Mouse (Mus musculus): ENCODE measurements around the gene Phldb2. TPM values are rescaled to one million over a fixed set of nuclear protein-coding genes. Genes with fewer than 3 reads are reported as not detected.
A peak's percentile ranks its signal among the peaks of the same experiment; 100 is the strongest.

Gene Phldb2
- total RNA-seq, 2 experiments from 2014 or later: 34.3 to 46.2 TPM

DNA sequence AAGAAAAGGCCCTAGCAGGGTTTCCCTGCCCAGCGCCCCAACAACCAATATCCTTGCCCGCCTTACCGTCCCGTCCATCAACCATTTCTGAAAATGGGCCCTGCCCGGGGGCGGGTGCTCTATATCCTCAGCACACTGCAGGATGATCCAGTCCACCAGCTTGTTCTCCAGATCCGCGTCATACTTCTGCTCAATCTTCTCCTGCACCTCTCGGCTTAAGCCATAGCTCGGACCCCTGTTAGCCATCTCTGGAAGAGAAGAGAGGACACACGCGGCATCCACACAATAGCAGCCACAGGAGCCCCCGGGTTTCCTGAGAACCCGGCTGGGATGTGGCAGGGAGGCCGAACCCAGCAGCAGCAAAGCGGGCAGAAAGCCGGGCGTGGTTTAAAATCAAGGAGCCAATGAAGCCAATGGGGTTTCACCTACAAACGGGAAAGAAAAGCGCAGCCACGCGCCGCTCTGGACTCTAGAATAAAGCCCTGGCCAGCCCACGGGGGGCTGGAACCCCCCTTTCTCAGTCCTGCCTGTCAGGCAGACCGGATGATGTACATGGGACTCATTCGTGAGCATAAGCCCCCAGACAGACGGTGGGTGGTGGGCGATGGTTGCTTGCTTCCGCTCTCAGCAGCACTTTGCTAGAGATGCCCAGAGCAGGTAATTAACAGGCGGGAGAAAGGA lies 229.2 kb downstream of the Phldb2 start, which contains the start of gene Tagln3:
Gene Tagln3, minus strand, starts transcription at position 548 of the 681 bp plus-strand sequence.
- peak; percentile 49 for DNase-seq

DNA sequence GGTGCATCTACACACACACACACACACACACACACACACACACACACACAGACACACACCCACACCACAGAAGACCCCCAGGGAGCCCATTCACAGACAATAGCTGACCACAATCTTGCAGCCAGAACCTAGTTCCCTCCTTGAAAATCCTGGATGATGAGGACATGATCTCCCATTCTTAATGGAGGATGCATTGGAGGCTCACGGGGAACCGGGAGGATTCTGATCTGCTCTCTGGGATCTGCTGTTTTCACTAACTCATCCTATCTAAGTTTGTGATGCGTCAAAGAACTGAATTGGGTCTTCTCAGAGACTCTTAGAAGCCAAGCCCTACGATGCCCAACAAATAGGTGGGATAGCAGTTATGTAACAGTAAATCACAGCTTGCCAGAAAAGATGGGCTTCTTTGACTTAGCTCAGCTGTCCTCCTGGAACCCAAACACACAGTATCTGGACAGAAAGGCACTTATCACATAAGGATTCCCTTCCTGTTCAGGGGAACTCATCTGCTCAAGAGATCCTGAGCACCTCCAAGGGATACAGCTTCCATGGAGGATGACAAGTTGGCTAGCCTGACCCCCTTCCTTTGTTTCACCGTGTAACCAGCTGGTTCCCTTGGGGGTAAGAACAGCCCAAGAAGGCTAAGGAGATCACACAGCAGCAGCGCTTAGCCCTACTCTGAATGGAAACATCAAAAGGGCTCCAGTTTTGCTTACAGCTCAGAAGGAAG lies 230.1 kb downstream of the Phldb2 start:
- DNase-seq: no peak

DNA sequence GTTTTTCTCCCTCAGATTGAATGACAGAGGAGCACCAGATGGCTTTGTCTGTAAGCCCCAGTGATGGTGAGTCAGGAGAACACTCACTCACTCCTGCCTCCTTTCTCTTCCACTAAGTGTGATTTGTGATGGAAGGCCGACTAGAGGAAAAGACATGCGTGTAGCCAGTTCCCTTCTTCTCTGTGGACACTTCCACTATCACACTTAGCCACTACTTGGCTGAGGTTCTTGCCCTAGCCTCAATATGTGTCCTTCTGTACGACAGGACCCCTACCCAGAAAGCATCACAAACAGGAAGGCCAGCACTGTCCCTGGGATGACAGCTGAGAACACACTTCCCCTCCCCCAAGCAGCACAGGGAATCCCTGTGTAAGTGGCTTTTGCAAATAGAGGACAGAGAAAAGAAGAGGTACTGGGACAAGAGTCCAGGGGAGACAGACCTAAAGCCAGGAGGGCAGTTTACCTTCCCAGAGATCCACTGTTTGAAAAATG lies 230.9 kb downstream of the Phldb2 start:
- DNase-seq: no peak

DNA sequence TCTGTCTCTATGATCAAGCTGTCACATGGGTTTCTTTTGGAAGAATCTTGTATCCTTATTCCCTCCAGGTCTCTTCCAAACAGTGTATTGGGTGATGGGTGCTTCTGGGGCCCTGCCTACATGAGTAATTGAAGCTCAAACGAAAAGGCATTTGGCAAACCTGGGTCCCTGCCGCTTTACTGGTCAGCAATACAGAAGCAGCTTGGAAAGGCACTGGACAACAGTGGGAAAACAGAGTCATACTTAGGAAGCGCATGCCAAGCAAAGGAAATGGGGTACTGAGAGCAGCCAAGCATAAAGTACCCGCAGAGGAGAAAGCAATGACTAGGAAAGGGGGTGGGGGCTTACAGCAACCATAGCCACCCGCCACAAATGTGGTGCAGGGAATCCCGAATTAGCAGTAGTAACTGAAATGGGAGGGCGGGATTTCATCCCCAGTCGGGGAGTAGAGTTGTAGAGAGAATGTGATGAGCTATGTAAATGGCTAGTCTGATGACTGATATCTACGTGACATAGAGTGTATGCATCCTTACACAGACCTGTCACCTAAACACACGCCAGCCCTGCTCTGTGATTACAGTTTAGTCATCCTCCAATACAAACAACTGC lies 233.3 kb downstream of the Phldb2 start:
- no peak for DNase-seq

DNA sequence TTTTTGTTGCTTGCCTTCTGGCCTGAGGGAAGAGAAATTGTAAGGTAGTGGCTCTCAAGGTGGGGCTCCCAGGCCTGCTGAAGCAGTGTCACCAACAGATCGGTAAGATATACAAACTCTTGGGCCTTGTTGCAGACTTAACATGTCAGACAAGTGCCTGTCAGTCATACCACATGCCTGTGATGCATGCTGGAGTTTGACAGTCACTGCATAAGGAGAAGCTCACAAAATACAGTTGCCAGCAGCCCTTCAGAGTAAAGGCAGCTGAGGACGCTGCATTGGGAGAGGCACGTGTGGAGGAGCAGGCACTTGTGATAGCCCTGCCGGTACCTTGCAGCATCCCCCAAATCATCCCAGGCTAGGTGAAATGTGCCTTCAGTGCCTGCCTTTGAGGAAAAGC lies 235.1 kb downstream of the Phldb2 start:
- DNase-seq: no peak

DNA sequence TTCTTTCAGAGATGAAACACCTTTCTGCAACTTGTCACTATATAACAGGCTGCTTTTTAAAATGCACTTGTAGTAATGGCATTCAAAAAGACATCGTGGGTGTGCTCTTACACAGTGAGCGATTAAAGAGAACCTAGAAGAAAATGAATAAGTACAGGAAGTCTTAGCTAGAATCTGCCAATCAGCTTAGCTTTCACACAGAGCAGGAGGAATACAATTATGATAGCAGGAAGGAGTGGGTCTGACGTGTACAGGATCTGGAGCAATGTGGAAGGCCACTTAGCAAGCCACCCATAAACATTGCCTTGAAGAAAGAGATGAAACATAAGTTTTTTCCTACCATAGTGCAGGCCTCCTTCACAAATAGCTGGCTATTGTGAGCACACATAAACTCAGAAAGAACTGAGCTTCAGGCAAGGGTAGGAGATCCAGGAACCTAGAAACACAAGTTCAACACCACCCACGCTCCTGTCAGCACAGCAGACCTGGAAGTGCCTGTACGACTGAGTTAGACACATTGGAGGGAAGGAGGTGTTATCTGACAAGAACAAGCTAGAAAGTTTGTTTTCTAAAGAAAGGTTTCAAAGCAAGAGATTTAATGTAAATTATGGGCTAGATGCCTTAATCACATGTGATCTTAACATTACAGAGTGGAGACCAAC lies 238.8 kb downstream of the Phldb2 start:
- DNase-seq: no peak

DNA sequence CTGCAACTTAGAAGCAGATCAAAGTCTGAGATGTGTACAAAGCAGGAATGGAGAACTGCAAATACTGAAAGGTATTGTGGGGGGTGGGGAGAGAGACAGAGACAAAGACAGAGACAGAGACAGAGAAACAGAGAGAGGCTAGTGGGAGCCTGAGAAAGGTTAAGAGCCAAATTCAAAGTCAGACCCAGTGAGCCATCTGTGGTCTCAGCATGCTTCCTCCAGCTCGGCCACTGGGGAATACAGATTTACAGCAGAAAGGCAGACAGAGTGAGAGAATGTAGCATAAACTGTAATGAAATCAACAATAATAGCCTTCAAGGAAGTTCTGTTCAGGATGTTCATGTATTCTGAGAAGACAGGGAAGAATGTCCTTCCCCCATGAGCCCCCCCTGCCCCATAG lies 239.5 kb downstream of the Phldb2 start:
- DNase-seq: no peak

DNA sequence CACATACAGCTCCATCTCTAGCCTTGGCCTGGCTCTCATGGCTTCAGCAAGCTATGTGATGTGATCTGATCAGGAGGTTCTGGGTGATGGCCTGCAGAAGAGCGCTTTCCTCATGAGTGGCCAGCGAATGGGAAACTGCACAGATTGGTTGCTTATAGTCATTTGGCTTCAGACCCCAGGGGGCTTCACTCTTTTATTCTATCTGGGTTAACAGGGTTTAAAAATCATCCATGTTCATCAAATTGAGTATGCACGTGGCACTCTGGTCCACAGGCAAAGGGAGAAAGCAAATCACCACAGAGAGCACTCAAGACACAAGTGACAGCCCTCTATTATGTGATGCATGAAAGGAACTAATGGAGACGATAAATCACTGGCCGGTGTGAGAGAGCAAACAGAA lies 240.1 kb downstream of the Phldb2 start:
- DNase-seq: no peak

DNA sequence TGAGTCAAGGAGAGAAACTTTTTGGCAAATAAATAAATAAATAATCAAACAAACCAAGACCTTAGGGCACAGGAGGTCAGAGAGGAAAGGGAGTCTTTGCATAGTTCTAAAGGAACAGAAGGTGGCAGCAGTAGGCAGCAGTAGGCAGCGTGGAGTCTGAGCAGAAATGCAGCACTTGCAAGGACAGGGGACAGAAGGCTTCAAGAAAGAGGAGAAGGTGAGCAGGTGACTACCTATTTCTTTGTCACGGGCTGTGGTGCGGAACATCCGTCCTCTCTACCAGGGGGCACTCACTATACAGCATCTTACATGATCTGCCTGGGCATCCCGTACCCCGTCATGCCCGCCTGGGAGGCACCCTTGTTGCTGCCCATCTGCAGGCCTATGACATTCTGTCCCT lies 242.1 kb downstream of the Phldb2 start:
- DNase-seq: peak; percentile 10

DNA sequence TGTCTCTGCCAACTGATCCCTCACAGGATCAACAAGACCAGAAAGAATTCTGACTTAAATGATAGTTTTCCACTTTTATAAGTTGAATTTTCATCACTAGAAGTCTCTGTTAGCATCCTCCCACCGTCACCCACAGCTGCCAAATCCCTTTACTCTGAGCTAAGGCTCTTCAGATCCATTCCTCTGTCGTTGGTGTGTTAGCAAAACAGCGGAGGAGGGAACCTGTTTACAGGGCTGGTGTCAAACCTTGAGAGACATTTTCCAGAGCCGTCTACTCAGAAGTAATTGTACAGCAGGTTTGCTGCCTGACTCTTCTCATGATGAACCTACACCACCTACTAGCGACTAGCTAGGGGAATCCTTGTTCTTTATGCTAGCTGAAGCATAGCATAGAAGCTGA lies 254.1 kb downstream of the Phldb2 start:
- no peak for DNase-seq

DNA sequence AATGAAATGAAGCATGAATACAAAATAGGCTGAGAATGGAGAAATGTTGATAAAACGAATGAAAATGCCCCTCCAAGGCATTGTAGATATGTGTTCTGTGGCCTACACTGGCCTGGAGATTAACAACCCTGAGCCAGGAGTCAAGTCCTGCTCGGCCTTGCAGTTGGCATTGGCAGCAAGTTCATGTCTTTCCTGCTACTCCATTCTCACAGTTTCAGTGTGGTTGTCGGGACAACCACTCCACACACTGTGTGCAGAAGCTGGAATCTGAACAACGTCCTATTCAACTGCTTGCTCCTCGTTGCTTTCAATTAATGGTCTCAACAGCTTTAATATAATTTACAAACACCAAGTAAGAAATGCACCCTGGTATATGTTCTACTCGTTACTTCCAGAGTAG lies 255.4 kb downstream of the Phldb2 start:
- DNase-seq: no peak

Other genes starting within 250 kb of the Phldb2 start
- gene Tagln3, start 229.0 kb downstream of the Phldb2 start, total RNA-seq (2021): 10 to 100 TPM in 1 of 2 experiments, 1 to 10 TPM in 1; 7.1 to 12.1 TPM
- gene Abhd10, start 210.6 kb downstream of the Phldb2 start, total RNA-seq (2021): 10 to 100 TPM; 23.0 to 26.4 TPM
- 1 to 10 TPM; 2.5 to 2.7 TPM for gene Plcxd2, start 56.6 kb upstream of the Phldb2 start, total RNA-seq (2021)
- gene Cd96, start 166.7 kb upstream of the Phldb2 start, total RNA-seq (2021): under 1 TPM; 0.66 to 0.79 TPM
- 10 to 100 TPM; 40.9 to 70.8 TPM for gene Gm4737, start 201.5 kb upstream of the Phldb2 start, total RNA-seq (2021)

Measured in adrenal gland, postnatal 10 days (tissue).